Mouse (Mus musculus) stomach, adult 2 months (tissue): Measurements from ENCODE around the gene Pimreg. TPM values are rescaled to one million over a fixed set of nuclear protein-coding genes. Genes with fewer than 3 reads are reported as not detected.

ENCODE experiments used
- polyA plus RNA-seq: library from polyadenylated mRNA; depleted of rRNA; stranded (reverse); fragments of >200 nt; gene quantifications from 2 replicates; pipeline ENCODE4 v1.2.3, GENCODE M21; 2012; rRNA removed

Gene Pimreg
- 0.89 and 1.1 TPM in 2 replicates for polyA plus RNA-seq

GRCm38 (mm10) chr11:72041768-72042607, at the start of gene Pimreg:
TSS of gene Pimreg (plus strand) at chr11:72042032.

DNA sequence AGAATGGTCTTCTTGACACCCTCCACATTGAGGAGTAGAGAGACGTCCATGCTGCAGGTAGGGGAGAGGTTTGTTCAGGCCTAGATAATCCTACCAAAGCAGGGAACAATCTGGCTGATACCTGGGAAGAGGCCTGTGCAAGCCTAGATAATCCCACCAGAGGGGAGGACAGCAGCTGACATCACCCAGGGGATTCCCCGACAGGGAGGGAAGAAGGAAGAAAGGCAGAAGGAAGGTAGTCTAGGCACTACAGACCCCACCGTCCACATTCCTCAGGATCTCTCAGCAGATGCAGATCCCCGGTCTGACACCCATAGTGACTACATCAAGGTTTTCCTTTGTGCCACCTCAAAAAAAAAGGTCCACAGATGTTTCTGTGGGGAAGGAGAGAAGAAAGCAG, 4.4 kb upstream of the Pimreg start, which contains the start of gene Aipl1:
Aipl1 (minus strand) TSS at position 101 of the 400 bp plus-strand sequence.

Other genes starting within 250 kb of the Pimreg start
- 0.03 and 0.04 TPM in 2 replicates for gene Aipl1, start 4.5 kb upstream of the Pimreg start, polyA plus RNA-seq
- gene Pitpnm3, start 93.7 kb downstream of the Pimreg start, polyA plus RNA-seq, result 3.7 and 5.8 TPM in 2 replicates
- 0.05 TPM in 1 of 2 replicates, not detected in the other for gene Gm43951, start 164.8 kb downstream of the Pimreg start, polyA plus RNA-seq
- gene 4933427D14Rik, start 165.4 kb downstream of the Pimreg start, polyA plus RNA-seq, result 0.88 and 1.5 TPM in 2 replicates
- gene Txndc17, start 165.5 kb downstream of the Pimreg start, polyA plus RNA-seq, result 9.5 and 12.2 TPM in 2 replicates
- gene Med31, start 173.6 kb downstream of the Pimreg start, polyA plus RNA-seq, result 1.2 and 1.5 TPM in 2 replicates
- gene Slc13a5, start 225.2 kb downstream of the Pimreg start, polyA plus RNA-seq, result 0.32 TPM in 1 of 2 replicates, not detected in the other